Mouse (Mus musculus): ENCODE measurements around the gene S1pr1. TPM values are rescaled to one million over a fixed set of nuclear protein-coding genes. Genes with fewer than 3 reads are reported as not detected.

S1pr1 gene
- polyA plus RNA-seq, 1 experiment from 2014 or later: 23.8 TPM

- no peak overlapping the region for H3K9ac ChIP-seq
- no peaks in the 10 kb centered on the region for H3K9me3 ChIP-seq
- H3K4me3 ChIP-seq: peak overlapping the region; percentile 54; the same call in 1 of the 2 replicates
- ATAC-seq (ENCODE audit: insufficient number of reproducible peaks, low FRiP score, low TSS enrichment, low read depth): no peak
- 0 out of 2 replicates have a peak overlapping the region, but pooled peaks have one; percentile 72 for H3K4me2 ChIP-seq
- 92% methylated on average over 27 of the region's 27 CpGs for WGBS
- H3K36me3 ChIP-seq: no peaks in the 10 kb centered on the region
- no peak overlapping the region for H3K27ac ChIP-seq
- H3K4me1 ChIP-seq: peaks cover 8% of the 10 kb centered on the region; the same call in 1 of the 2 replicates
- H3K27me3 ChIP-seq: 0 out of 2 replicates have a peak, but pooled peaks cover 3% of the 10 kb centered on the region
Observed at GRCm38 (mm10) chr3:115711924-115712807, 2.7 kb downstream of the S1pr1 start.

- Histone ChIP-seq H3K27ac (no peak overlapping the region), H3K4me3 (no peak overlapping the region; the same call in 1 of the 2 replicates), H3K4me1 (peaks cover 8% of the 10 kb centered on the region; the same call in 1 of the 2 replicates), H3K36me3 (no peaks in the 10 kb centered on the region), H3K9ac (no peak overlapping the region), H3K9me3 (no peaks in the 10 kb centered on the region), H3K27me3 (0 out of 2 replicates have a peak, but pooled peaks cover 3% of the 10 kb centered on the region), H3K4me2 (no peak overlapping the region)
- ATAC-seq (ENCODE audit: insufficient number of reproducible peaks, low FRiP score, low TSS enrichment, low read depth): no peak
- 79% methylated on average over 3 of the region's 3 CpGs for WGBS
Observed at GRCm38 (mm10) chr3:115711393-115711792, 3.5 kb downstream of the S1pr1 start.

- no peaks in the 10 kb centered on the region for H3K27me3 ChIP-seq
- H3K4me3 ChIP-seq: no peak overlapping the region
- no peak overlapping the region for H3K9ac ChIP-seq
- no peaks in the 10 kb centered on the region for H3K36me3 ChIP-seq
- ATAC-seq (ENCODE audit: insufficient number of reproducible peaks, low FRiP score, low TSS enrichment, low read depth): no peak
- no peak overlapping the region for H3K27ac ChIP-seq
- H3K4me2 ChIP-seq: no peak overlapping the region
- H3K4me1 ChIP-seq: peaks cover 6% of the 10 kb centered on the region; the same call in 1 of the 2 replicates
- 69% methylated on average over 2 of the region's 2 CpGs for WGBS
- H3K9me3 ChIP-seq: no peaks in the 10 kb centered on the region
Observed at GRCm38 (mm10) chr3:115710051-115710450, 4.8 kb downstream of the S1pr1 start.

DNA sequence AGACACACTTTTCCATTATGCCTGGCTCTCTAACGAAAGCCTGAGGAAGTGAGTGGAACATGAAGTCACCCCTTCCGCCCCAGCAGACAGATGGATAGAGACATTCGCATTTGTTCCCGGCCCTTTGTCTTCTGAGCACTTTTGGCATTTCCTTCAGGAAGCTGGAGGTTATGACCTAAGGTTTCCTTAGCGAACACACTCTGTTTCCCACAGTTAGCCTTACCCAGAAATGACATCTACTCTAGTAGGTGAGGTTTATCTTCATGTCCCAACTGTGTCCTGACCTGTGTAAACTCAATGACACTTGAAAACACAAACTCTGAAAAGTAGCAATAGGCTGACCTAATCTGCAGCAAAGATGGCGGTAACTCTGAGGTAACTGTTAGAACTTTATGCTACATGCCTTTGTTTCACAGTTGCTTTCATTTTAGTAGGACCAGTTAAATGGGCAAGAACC is 5.7 kb downstream of the S1pr1 start:
- Histone ChIP-seq H3K4me1 (peaks cover 6% of the 10 kb centered on the region; the same call in 1 of the 2 replicates), H3K9ac (no peak overlapping the region), H3K27me3 (no peaks in the 10 kb centered on the region), H3K9me3 (no peaks in the 10 kb centered on the region), H3K36me3 (no peaks in the 10 kb centered on the region), H3K27ac (no peak overlapping the region), H3K4me3 (no peak overlapping the region), H3K4me2 (no peak overlapping the region)
- ATAC-seq (ENCODE audit: insufficient number of reproducible peaks, low FRiP score, low TSS enrichment, low read depth): no peak
- 87% methylated on average over 6 of the region's 6 CpGs for WGBS

GRCm38 (mm10) chr3:115706736-115707135 is 8.1 kb downstream of the S1pr1 start:
- no peak overlapping the region for H3K9ac ChIP-seq
- no peaks in the 10 kb centered on the region for H3K9me3 ChIP-seq
- no peaks in the 10 kb centered on the region for H3K36me3 ChIP-seq
- no peak for ATAC-seq (ENCODE audit: insufficient number of reproducible peaks, low FRiP score, low TSS enrichment, low read depth)
- no peaks in the 10 kb centered on the region for H3K27me3 ChIP-seq
- no peak overlapping the region for H3K27ac ChIP-seq
- whole genome bisulfite sequencing: 93% methylated on average over 2 of the region's 2 CpGs
- no peaks in the 10 kb centered on the region for H3K4me1 ChIP-seq
- no peak overlapping the region for H3K4me3 ChIP-seq
- no peak overlapping the region for H3K4me2 ChIP-seq

DNA sequence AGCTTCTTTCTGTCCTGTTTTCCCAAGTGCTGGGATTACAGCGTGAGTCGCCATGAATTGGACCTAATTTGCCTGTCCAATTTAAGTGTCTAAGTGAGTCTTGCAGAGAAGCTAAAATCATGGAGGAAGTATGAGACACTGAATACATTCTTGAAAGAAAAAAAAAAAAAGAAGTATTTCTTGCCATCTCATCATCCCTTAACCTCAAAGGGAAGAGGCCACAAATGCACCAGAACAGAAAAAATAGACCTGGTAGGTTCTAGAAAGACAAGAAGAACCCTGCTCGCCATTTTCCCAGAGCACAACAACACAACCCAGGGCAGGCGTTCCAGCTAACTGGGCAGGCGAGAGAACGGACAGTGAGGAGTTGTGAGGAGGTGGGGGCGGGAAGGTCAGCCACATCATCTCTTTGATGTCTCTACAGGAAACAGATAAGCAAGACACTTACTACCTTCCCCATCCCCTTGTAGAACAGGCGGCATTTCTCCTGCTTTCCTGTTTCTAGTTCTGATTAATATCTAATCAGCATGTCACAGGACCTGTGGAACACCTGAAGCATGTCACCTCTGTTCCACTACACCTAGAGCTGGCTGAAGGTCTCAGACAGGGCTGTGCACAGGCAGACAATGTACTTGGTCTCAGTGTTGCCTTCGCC is 10.5 kb downstream of the S1pr1 start:
- no peak overlapping the region for H3K9ac ChIP-seq
- no peak for ATAC-seq (ENCODE audit: insufficient number of reproducible peaks, low FRiP score, low TSS enrichment, low read depth)
- no peak overlapping the region for H3K4me2 ChIP-seq
- WGBS: 81% methylated on average over 9 of the region's 9 CpGs
- H3K27ac ChIP-seq: no peak overlapping the region
- no peaks in the 10 kb centered on the region for H3K27me3 ChIP-seq
- no peak overlapping the region for H3K4me3 ChIP-seq
- H3K9me3 ChIP-seq: no peaks in the 10 kb centered on the region
- no peaks in the 10 kb centered on the region for H3K36me3 ChIP-seq
- H3K4me1 ChIP-seq: no peaks in the 10 kb centered on the region

GRCm38 (mm10) chr3:115703720-115704119 is 11.2 kb downstream of the S1pr1 start:
- Histone ChIP-seq H3K4me2 (no peak overlapping the region), H3K36me3 (no peaks in the 10 kb centered on the region), H3K4me1 (no peaks in the 10 kb centered on the region), H3K4me3 (no peak overlapping the region), H3K27ac (no peak overlapping the region), H3K27me3 (no peaks in the 10 kb centered on the region), H3K9me3 (no peaks in the 10 kb centered on the region), H3K9ac (no peak overlapping the region)
- ATAC-seq (ENCODE audit: insufficient number of reproducible peaks, low FRiP score, low TSS enrichment, low read depth): no peak
- whole genome bisulfite sequencing: 90% methylated on average over 8 of the region's 8 CpGs

GRCm38 (mm10) chr3:115702089-115702488 is 12.8 kb downstream of the S1pr1 start:
- Histone ChIP-seq H3K9me3 (no peaks in the 10 kb centered on the region), H3K4me1 (no peaks in the 10 kb centered on the region), H3K4me2 (no peak overlapping the region), H3K4me3 (no peak overlapping the region), H3K9ac (no peak overlapping the region), H3K27me3 (no peaks in the 10 kb centered on the region), H3K36me3 (no peaks in the 10 kb centered on the region), H3K27ac (no peak overlapping the region)
- no peak for ATAC-seq (ENCODE audit: insufficient number of reproducible peaks, low FRiP score, low TSS enrichment, low read depth)
- WGBS: 57% methylated on average over 2 of the region's 2 CpGs

GRCm38 (mm10) chr3:115695194-115695891 is 19.5 kb downstream of the S1pr1 start:
- H3K4me1 ChIP-seq: no peaks in the 10 kb centered on the region
- H3K9me3 ChIP-seq: no peaks in the 10 kb centered on the region
- H3K27me3 ChIP-seq: no peaks in the 10 kb centered on the region
- H3K36me3 ChIP-seq: no peaks in the 10 kb centered on the region
- WGBS: 80% methylated on average over 8 of the region's 8 CpGs
- H3K4me2 ChIP-seq: no peak overlapping the region
- no peak overlapping the region for H3K9ac ChIP-seq
- H3K27ac ChIP-seq: no peak overlapping the region
- ATAC-seq (ENCODE audit: insufficient number of reproducible peaks, low FRiP score, low TSS enrichment, low read depth): no peak
- no peak overlapping the region for H3K4me3 ChIP-seq

DNA sequence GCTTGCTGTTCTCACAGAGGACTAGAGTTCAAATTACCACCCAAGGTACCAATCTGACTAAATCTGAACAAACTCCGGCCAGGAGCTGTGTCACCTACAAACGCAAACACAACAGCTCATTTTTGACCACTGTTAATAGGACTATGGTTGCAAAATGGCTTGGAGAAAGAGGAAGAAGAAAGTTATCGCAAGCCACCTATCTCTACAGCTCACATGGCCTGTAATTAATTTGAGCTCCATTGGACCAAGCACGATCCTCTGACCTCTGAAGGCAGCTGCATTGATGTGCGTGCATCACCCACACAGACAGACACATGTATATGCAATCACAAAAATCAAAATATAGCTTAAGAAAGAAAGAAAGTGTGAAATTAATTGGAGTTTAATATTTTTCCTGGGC is 20.7 kb downstream of the S1pr1 start:
- 87% methylated on average over 5 of the region's 5 CpGs for WGBS
- H3K4me3 ChIP-seq: no peak overlapping the region
- no peak for ATAC-seq (ENCODE audit: insufficient number of reproducible peaks, low FRiP score, low TSS enrichment, low read depth)

DNA sequence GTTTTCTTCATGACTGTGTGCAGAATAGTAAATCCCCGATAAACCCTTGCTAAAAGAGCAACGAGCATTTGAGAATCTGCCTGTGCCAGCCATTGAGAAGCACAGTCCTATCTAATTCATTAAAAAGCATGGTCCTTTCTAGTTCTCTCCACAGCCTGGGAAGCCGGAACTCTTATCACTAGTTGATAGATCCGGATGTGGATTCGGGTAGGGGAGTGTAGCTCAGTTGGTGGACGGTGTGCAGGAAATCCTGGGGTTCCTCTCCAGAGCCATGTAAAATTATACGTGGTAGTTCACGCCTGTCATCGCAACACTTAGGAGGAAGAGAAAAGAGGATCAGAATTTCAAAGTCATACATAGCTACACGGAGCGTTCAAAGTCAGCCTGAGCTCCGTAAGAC is 21.5 kb downstream of the S1pr1 start:
- Histone ChIP-seq H3K4me1 (no peaks in the 10 kb centered on the region), H3K4me3 (no peak overlapping the region), H3K9ac (no peak overlapping the region), H3K36me3 (no peaks in the 10 kb centered on the region), H3K27me3 (no peaks in the 10 kb centered on the region), H3K4me2 (no peak overlapping the region), H3K9me3 (no peaks in the 10 kb centered on the region), H3K27ac (no peak overlapping the region)
- ATAC-seq (ENCODE audit: insufficient number of reproducible peaks, low FRiP score, low TSS enrichment, low read depth): no peak
- WGBS: 76% methylated on average over 12 of the region's 12 CpGs

More for the DNA sequence above, 20.7 kb downstream of the S1pr1 start:
- Histone ChIP-seq H3K4me1 (no peaks in the 10 kb centered on the region), H3K4me2 (no peak overlapping the region), H3K9me3 (no peaks in the 10 kb centered on the region), H3K36me3 (no peaks in the 10 kb centered on the region), H3K27me3 (no peaks in the 10 kb centered on the region), H3K27ac (no peak overlapping the region), H3K9ac (no peak overlapping the region)
